Mouse (Mus musculus) lung, postnatal 0 days (tissue): ENCODE data around the gene Acer1. TPM values are rescaled to one million over a fixed set of nuclear protein-coding genes. Genes with fewer than 3 reads are reported as not detected.

Experiments
- ATAC-seq: fragments of 200-750 bp; cut with Nextera tagmentation; 2 replicates; pipeline ENCODE4 v1.8.0; 2017; ENCODE audit warnings: moderate library complexity
- DNase-seq: peaks from one replicate; pipeline ENCODE4 v3.0.0-alpha.2; 2016; ENCODE audit warnings: low spot score
- H3K27ac ChIP-seq: fragments of 300-500 bp; sonication (generic); 2 replicates; pipeline ENCODE4 v1.5.1; 2014; ENCODE audit warnings: antibody characterized with exemption, mild to moderate bottlenecking, low read length, mixed read lengths
- H3K27me3 ChIP-seq: fragments of 300-500 bp; sonication (generic); replicated peaks from 2 replicates; pipeline ENCODE4 v1.6.1; 2014; ENCODE audit warnings: low read length, mixed read lengths; ENCODE audit not compliant: insufficient read depth
- H3K36me3 ChIP-seq: fragments of 300-500 bp; sonication (generic); 2 replicates; pipeline ENCODE4 v1.6.1; 2014; ENCODE audit warnings: low read length, mixed read lengths; ENCODE audit not compliant: insufficient read depth
- H3K4me1 ChIP-seq: fragments of 300-500 bp; sonication (generic); 2 replicates; pipeline ENCODE4 v1.6.1; 2014; ENCODE audit warnings: antibody characterized with exemption, low read depth, low read length, mixed read lengths; ENCODE audit not compliant: insufficient read depth
- H3K4me2 ChIP-seq: fragments of 300-500 bp; sonication (generic); replicated peaks from 2 replicates; pipeline ENCODE4 v1.6.1; 2014; ENCODE audit warnings: low read depth, mild to moderate bottlenecking, low read length, moderate library complexity, mixed read lengths
- H3K4me3 ChIP-seq: fragments of 300-500 bp; sonication (generic); 2 replicates; pipeline ENCODE4 v1.5.1; 2014; ENCODE audit warnings: low read depth, low read length
- H3K9ac ChIP-seq: fragments of 300-500 bp; sonication (generic); replicated peaks from 2 replicates; pipeline ENCODE4 v1.6.1; 2014; ENCODE audit warnings: low read depth, mild to moderate bottlenecking
- H3K9me3 ChIP-seq: fragments of 300-500 bp; sonication (generic); 2 replicates; pipeline ENCODE4 v1.6.1; 2016; ENCODE audit warnings: low read length, mixed read lengths
- CTCF ChIP-seq: IDR thresholded peaks from 2 replicates; pipeline ENCODE4 v1.5.1; 2016; ENCODE audit warnings: antibody characterized with exemption, mild to moderate bottlenecking
- EP300 ChIP-seq: IDR thresholded peaks from 2 replicates; pipeline ENCODE4 v1.6.1; 2016; ENCODE audit warnings: antibody characterized with exemption, mild to moderate bottlenecking, control low read depth
- WGBS: fragments of 180-500 bp; shearing (Covaris S2); extraction: QIAGEN DNeasy Blood & Tissue Kit; methylation state at CpG from one replicate; pipeline ENCODE4 v1.1.7; 2014; 5-methylcytosine and 5-hydroxymethylcytosine counted together
- polyA plus RNA-seq: library from polyadenylated mRNA; unstranded; fragments of >200 nt; fragmentation: Nextera tagmentation; extraction: Ambion mirVana; gene quantifications from 2 replicates; pipeline ENCODE4 v1.2.1, GENCODE M21; 2015

The Acer1 gene
- polyA plus RNA-seq, 1 experiment from 2014 or later: not detected

GRCm38 (mm10) chr17:56907096-56907495 lies 74.8 kb downstream of the Acer1 start:
- H3K27me3 ChIP-seq: no peaks in the 10 kb centered on the region
- H3K36me3 ChIP-seq: no peaks in the 10 kb centered on the region
- H3K9me3 ChIP-seq: no peaks in the 10 kb centered on the region
- H3K27ac ChIP-seq: peak overlapping the region; percentile 77
- DNase-seq (peak; percentile 90), ATAC-seq (peak; percentile 93)
- no peak overlapping the region for H3K4me2 ChIP-seq
- WGBS: 48% methylated on average over 5 of the region's 5 CpGs
- peaks cover 19% of the 10 kb centered on the region for H3K4me1 ChIP-seq
- peak; percentile 23; the same call in 1 of the 2 replicates for TF ChIP-seq CTCF
- peak; percentile 77 for TF ChIP-seq EP300
- no peak overlapping the region for H3K4me3 ChIP-seq
- H3K9ac ChIP-seq: no peak overlapping the region

- 0 out of 2 replicates have a peak, but pooled peaks cover 6% of the 10 kb centered on the region for H3K36me3 ChIP-seq
- no peak for ATAC-seq
- peaks cover 19% of the 10 kb centered on the region for H3K4me1 ChIP-seq
- no peaks in the 10 kb centered on the region for H3K27me3 ChIP-seq
- no peaks in the 10 kb centered on the region for H3K9me3 ChIP-seq
- no peak overlapping the region for H3K4me3 ChIP-seq
- no peak overlapping the region for H3K9ac ChIP-seq
- TF ChIP-seq EP300: no peak
- peak overlapping the region; percentile 77 for H3K27ac ChIP-seq
- 74% methylated on average over 3 of the region's 3 CpGs for WGBS
- no peak overlapping the region for H3K4me2 ChIP-seq
- no peak for DNase-seq
These were observed 75.8 kb downstream of the Acer1 start for GRCm38 (mm10) chr17:56906166-56906565.

Other genes with a start within 250 kb of the Acer1 start
- gene Nrtn, start 224.6 kb downstream of the Acer1 start, polyA plus RNA-seq: 10.5 and 10.7 TPM in 2 replicates
- 26.3 and 29.7 TPM in 2 replicates for gene Dus3l, start 217.4 kb downstream of the Acer1 start, polyA plus RNA-seq
- 0.23 and 0.33 TPM in 2 replicates for gene Prr22, start 211.9 kb downstream of the Acer1 start, polyA plus RNA-seq
- 5.9 and 6.6 TPM in 2 replicates for gene Rfx2, start 151.1 kb downstream of the Acer1 start, polyA plus RNA-seq
- gene Acsbg2, start 107.7 kb downstream of the Acer1 start, polyA plus RNA-seq: not detected in 2 replicates
- gene 1700061G19Rik, start 106.6 kb downstream of the Acer1 start, polyA plus RNA-seq: 0.15 and 0.23 TPM in 2 replicates
- gene Mllt1, start 46.7 kb downstream of the Acer1 start, polyA plus RNA-seq: 17.7 TPM in 2 replicates
- gene Clpp, start 8.2 kb upstream of the Acer1 start, polyA plus RNA-seq: 62.5 and 71.1 TPM in 2 replicates
- gene Alkbh7, start 15.2 kb upstream of the Acer1 start, polyA plus RNA-seq: 31.3 and 35.3 TPM in 2 replicates
- 0.37 TPM in 1 of 2 replicates, not detected in the other for gene Pspn, start 17.9 kb upstream of the Acer1 start, polyA plus RNA-seq
- 33.3 and 37.0 TPM in 2 replicates for gene Gtf2f1, start 29.2 kb upstream of the Acer1 start, polyA plus RNA-seq
- gene Gm17949, start 29.3 kb upstream of the Acer1 start, polyA plus RNA-seq: 0.50 and 0.68 TPM in 2 replicates
- gene Khsrp, start 49.4 kb upstream of the Acer1 start, polyA plus RNA-seq: 20.4 and 21.0 TPM in 2 replicates
- not detected in 2 replicates for gene Slc25a41, start 59.5 kb upstream of the Acer1 start, polyA plus RNA-seq
- 119 and 120 TPM in 2 replicates for gene Crb3, start 77.0 kb upstream of the Acer1 start, polyA plus RNA-seq
- 5.8 and 5.9 TPM in 2 replicates for gene Slc25a23, start 77.7 kb upstream of the Acer1 start, polyA plus RNA-seq
- gene Dennd1c, start 96.4 kb upstream of the Acer1 start, polyA plus RNA-seq: 5.7 and 6.0 TPM in 2 replicates
- gene Tubb4a, start 105.7 kb upstream of the Acer1 start, polyA plus RNA-seq: 7.1 and 7.5 TPM in 2 replicates
- gene Tnfsf9, start 123.2 kb upstream of the Acer1 start, polyA plus RNA-seq: 3.0 and 3.4 TPM in 2 replicates
- gene Cd70, start 167.7 kb upstream of the Acer1 start, polyA plus RNA-seq: not detected in 2 replicates
- 0.50 and 0.73 TPM in 2 replicates for gene Tnfsf14, start 212.1 kb upstream of the Acer1 start, polyA plus RNA-seq
- 50.2 and 55.0 TPM in 2 replicates for gene C3, start 246.0 kb upstream of the Acer1 start, polyA plus RNA-seq